Mouse (Mus musculus) cerebellum, adult 9-10 months (tissue): ENCODE results near the gene Pcdh15.
A peak's percentile ranks its signal among the peaks of the same experiment; 100 is the strongest.

Experiments used
- DNase-seq: peaks from one replicate; pipeline ENCODE4 v3.0.0; 2022

Pcdh15 gene

DNA sequence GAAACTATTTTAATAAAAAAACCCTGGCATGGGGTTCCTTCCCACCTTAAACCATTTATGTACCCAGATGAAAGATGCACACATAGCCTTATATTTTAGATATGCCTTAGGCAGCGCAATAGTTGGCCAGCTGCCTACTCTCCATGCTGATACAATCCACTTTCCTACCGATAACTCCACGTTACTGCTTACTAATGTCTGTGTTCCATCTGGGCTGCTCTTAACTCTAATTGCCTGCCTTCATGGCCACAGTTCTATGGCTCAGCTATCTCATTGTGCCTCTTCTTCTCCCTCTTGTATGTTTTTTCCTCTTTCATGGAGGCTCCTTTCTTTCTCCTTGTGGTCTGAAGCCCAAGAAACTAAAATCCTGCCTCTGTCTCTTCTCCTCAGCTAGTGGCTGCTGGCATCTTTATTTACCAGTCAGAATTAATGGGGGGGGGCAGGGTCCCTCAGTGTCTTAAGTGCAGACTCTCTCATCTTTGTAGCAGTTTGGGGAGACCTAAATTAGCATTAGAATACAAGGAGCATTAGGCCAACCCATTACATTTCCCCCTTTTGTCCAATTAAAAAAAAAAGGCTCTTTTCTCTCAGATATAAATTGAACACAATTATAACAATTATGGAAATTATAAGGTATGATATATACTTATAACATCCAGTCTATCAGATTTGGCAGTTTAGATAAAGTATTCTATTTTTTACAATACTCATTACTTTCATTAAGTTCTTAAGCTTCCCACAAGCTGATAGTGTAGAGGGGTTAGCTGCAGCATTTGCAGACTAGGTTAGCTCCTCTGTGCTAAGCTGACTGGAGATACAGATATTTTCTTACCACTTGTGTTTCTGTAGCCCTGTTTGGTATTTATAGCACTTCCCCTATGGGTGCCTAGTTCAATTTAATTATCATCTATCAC lies 1240.4 kb downstream of the Pcdh15 start:
- DNase-seq: no peak

DNA sequence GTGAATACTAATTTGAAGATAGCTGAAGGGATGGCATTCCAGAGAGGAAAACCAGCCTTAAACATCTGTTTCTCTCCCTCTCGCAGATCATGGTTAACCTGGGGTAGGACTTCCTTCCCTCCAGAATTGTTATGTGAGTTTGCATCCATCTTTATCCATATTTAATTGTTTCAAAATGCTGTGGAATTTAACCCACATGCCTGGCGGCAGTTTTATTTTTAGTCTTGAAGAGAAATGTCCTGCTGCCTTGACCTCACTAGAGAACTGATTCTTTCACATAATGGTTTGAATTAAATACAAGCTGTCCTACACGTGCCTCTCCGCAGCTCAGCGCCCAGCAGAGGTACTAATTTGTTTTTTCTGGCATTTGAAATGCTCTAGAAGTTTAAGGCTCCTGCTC lies 1260.4 kb downstream of the Pcdh15 start:
- no peak for DNase-seq

DNA sequence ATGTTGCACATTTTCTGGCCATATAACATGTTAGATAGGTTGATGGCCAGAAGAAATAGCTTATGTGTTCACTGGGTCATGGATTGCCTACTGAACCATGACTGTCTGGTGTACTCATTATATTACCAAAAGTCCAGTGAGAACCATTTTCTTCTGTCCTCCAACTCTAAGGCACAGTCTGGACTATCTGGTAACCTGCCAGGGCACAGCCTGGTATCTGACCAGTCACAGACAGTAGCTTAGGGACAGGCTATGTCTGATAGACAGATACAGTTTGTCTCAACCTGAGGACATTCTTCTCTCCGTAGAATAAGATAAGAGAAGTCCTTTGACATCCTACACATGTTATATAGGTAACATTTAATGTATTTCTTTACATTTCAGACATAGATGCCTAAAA lies 1279.6 kb downstream of the Pcdh15 start:
- no peak for DNase-seq

DNA sequence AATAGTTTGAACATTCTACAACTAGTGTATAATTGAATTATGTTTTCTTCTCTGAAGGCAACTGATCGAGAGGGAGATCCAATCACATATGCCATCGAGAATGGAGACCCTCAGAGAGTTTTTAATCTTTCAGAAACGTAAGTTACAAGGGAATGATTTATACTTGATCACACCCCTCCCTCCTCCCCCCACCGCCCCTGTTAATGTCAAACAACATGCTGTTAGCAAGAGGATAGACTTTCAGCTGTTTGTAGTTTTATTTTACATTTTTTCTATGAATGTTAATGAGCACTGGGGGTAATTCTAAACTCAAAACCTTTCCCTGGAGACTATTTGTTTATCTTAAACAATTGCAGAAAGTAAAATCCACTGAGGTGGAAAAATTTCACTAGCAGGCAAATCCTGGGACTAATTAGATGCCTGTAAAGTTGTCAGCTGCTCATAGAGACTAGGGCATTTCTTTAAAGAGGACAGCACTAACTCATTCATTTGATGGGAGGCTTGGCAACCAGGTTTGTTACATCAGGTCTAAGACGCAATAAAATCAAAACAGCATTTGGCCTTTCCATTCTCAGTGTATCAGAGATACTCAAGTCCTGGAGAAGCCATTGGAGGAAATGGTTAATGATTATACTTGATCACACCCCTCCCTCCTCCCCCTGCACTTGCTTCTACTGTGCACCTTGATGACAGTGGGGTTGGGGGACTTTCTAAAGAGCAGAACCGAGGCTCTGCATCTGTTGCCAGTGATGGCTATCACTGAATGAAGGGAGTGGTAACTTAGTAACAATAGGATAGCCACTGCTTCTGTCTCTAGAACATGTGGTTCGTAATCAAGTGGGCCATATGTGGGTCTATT lies 1280.4 kb downstream of the Pcdh15 start:
- DNase-seq: no peak

DNA sequence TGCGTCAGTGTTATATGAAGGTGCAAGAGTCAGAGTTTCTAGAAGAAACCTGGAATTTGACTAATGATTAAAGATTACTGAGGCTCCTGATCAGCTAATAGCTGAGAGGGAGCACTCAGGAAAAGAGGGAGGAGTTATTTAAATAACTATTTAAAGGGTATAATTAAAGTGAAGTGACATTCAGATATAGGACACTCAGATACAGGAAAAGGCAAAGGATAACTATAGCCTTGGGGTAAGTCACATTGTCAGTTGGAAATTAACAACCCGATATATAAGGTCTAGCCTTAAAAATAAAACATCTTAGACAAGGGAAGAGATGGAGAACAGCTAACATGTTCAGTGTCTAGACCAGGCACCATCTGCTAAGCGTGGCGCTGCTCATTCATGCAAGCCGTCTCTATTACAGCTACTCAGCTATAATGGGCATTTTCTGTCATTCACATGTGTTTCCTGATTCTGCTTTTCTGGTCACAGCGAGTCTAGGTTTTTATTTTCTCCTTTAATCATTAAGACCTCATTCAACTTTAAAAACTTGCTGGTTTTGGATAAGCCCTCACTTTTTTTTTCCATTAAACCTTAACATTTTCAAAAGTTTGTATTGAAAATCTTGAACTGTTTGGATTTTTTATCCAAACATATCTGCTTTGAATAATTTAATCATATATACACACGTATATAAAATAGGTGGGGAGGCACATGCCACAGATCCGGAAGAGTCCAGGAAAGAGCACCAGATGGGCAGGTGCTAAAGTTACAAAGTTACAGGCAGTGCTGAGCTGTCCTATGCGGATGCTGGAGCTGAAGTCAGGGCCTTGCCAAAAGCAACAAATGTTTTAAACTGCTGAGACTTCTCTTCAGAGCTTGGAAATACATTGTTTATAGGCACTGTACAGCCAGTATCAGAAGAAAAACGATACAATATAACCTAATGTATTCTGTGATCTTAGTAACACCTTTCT lies 1288.7 kb downstream of the Pcdh15 start:
- DNase-seq: no peak

DNA sequence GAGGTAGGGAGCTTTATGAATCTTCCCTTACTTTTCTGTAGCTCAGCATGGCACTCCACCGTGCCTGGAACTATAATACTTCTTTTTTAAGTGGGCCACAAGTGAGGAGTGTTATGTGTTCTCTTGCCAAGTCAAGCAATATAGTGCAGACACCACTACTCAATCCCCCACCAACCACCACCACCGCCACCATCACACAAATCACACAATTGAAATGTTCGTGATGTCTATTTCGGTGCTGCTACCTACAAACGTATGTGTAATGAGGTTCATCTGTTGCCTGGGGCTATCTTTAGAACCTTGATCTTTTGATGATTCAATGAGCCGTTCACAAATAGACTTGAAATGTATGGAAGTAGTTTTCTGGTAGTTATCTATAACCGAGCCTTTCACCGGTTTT lies 1304.0 kb downstream of the Pcdh15 start:
- no peak for DNase-seq

DNA sequence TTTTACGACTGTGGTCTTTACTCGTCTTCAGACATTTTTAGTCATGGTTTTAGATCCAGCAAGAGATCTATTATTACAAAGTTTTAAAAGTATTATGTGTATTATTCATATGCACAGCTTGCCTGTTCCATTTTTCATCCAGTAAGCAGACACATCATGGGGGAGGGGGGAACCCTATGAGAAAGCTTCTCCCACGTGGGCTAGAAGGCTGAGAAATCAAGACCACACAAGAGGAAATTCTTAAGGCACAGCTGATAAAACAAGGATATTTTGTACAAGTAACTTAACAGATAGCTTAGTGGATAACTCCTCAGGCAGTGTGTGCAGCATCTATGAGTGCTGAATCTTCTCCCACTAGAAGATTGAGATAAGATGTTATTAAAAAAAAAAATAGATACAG lies 1314.9 kb downstream of the Pcdh15 start:
- DNase-seq: no peak

DNA sequence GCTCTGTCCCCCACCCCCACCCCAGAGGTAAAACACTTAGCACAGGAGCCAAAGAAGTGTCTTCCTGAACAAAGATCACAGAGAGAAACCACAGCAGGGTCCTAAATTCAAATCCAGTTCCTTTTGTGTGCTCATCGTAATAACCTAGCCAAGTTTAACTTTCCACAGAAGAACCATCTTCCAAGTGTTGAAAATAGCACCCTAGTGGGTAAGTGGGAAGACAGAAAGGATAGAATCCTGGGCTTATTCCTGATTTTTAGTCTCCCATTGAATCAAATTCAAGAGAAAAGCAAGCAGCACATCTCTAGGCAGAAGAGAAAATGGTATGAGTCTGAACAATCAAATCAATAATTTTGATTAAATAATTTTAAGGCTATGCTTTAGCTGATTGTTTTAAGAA lies 1315.8 kb downstream of the Pcdh15 start:
- no peak for DNase-seq

DNA sequence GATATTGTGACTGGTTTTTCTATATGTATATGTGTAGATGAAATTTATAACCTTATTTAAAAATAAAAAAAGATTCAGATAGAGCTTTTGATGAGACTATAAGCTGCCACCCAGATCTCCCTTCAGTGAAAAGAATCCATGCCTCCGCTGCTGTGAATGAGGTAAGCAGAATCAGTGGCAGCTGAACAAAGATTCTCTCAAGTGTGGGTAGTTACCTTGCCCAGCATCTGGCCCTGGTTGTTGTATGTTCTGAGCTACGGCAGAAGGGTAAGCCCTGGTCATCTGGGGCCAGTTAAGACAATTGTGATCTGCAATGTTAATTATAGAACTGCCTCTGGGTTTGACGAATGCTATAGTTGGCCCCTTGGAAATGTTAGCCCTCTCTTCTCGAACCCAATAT lies 1316.2 kb downstream of the Pcdh15 start:
- no peak for DNase-seq

DNA sequence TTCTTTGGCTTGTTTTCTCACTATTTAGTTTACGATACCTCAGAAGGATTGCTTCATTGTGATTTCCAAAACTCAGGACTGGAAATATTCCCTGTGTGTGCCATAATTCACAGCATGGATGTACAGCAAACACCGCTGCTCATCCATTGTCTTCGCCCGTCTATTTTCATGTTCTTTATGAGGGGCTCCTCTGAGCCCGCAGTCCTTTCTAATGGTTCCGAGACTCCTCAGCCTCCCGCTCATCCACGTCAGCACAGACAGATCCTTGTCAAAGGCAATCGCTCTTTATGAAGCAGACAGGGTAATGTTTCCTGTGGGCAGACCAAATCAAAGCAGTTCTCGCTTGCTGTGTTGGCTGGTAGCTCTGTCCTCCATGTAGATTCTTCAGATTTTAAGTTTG lies 1316.8 kb downstream of the Pcdh15 start:
- DNase-seq: no peak

DNA sequence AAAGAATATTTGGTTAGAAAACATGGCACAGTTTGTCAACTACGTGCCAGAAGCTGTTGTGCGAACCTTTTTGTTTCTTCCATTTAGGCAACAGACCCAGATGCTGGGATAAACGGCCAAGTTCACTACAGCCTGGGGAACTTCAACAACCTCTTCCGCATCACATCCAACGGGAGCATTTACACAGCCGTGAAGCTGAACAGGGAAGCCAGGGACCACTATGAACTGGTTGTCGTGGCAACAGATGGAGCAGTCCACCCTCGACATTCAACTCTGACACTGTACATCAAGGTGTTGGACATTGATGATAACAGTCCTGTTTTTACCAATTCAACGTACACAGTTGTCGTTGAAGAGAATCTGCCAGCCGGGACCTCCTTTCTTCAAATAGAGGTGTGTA lies 1350.9 kb downstream of the Pcdh15 start:
- DNase-seq: no peak

DNA sequence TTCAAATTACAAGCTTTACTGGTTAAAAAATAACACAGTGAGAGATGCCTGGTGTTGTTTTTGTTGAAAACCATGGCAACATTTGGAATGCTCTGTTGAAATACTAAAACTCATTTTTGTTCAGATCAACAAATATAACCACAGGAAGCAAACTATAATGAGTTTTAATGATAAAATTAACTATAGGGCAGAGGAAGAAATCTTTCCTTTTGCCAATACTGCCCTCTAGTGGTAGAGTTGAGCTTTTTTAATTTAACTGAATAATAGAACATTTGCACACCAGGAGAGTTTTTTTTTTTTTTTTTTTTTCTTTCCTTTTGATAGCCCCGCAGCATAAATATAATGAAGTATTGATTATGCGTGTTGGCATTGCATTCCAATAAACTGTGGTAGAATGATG lies 1364.8 kb downstream of the Pcdh15 start:
- DNase-seq: peak; percentile 4

DNA sequence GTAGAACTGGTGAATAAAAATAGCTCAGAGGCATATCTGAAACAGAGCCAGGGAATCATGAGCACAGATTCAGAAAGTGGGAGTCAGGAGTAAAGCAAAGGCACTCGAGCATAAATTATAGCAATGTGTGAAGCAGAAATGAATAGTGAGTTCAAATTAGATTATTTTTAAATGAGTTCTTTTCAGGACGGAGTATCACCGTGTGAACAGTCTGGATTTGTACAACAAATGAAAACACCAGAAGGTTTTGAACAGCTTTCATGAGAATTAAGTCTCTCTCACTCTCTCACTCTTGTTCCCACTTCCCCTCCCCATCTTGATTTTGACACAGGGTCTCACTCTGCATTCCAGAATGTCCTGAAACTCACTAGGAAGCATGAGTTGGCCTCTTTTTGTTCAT lies 1381.6 kb downstream of the Pcdh15 start:
- no peak for DNase-seq

DNA sequence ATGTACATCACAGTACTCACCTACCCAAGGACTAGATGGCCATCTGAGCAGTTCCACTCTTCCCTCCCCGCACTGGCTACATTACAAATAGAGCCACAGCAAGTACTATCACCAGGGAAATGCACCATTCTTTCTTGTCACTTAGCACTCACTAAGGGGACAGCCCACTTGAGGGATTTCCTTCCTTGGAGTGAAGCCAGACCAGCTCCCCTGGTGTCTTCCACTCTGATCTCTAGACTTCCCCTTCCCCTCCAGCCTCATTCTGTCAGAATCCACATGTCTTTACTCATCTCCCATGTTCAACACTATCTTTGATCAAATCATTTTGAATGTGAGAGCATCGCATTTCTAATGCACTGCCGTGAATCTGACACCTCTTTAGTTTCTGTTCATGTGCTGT lies 1413.2 kb downstream of the Pcdh15 start:
- no peak for DNase-seq

DNA sequence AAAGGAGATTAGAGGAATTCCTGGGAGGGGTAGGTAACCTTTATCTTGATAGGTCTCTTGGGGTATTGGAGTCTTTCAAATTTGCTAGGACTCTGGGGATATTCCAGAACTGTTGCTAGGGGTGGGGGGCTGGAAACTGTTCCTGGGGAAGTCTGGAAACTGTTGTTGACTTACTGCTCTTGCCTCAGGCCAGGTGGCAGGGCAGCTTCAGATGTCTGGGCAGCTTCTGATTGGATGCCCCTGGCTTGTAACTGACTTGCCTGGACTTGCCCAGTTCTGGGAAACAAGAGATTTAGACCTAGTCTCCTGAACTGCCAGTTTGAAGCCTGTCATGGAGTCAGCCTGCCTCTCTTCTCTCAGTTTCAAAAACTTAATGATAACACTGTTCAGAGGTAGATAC lies 1414.6 kb downstream of the Pcdh15 start:
- DNase-seq: no peak

DNA sequence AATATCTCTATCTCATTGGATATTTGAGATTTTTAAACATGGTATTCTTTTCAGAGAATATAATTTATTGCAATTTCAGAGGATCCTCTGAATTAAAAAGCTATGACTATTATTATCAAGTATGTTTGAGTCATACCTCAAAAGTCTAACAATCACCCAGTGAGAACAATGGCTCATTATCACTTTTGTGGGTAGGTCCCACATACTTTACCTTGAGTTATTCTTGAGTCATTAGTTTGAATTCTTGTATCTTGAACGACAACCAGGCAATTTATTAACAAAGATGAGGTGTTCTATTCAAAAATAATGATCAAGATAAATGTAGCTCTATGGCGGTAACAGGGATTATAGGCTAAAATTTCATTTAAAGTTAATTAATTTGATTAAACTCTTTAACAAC lies 1439.2 kb downstream of the Pcdh15 start:
- no peak for DNase-seq

DNA sequence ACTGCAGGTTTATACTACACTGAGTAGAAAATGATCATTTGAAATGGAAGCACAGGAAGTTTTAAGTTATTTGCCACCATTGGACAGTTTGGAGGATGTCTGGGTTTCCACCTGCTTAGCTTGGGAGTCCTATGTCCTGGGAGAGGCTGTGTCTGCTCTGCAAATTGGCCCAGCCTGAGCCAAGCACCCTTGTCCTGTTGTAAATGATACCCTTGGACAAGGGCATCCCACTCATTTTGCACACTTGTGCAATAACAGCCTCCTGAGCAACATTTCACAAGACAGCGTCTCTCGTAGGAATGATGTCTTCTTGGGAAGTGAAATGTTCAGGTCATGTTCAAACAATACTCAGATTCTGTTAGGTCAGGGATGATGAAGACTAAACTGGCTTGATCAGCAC lies 1456.2 kb downstream of the Pcdh15 start:
- DNase-seq: no peak

DNA sequence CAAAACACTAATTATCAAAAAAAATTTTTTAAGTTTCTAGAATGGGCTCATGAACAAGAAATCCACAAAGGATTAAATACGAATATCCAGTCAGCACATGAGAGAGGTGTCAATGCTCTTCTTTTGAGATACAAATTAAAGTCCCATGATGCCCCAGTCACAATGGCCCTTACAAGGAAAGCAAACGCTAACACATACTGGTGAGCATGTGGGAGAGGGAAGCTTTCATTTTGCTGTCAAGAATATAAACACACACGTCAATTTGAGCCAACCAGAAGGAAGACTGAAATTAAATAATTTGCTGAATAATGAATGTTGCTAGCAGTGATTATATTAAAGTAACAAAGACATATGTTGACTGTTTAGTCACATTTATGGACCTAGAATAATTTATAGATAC lies 1470.5 kb downstream of the Pcdh15 start:
- no peak for DNase-seq

DNA sequence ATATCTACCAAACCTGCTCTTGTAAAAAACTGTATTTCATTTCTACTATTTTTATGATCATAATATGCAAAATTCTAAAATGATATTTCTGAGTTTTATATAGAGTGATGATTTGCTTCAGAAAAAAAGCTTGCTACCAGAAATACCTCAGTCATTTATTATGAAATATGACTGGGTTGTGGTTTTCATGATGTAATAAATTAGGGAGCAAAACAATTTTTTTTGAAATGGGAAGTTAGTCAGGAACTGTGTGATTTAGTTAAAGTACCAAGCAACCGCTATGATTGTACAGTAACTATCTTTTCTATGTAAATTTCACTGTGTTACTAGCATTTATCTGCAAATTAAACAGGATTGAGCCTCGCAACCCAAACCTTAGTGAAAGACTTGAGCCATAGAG lies 1480.8 kb downstream of the Pcdh15 start:
- no peak for DNase-seq

DNA sequence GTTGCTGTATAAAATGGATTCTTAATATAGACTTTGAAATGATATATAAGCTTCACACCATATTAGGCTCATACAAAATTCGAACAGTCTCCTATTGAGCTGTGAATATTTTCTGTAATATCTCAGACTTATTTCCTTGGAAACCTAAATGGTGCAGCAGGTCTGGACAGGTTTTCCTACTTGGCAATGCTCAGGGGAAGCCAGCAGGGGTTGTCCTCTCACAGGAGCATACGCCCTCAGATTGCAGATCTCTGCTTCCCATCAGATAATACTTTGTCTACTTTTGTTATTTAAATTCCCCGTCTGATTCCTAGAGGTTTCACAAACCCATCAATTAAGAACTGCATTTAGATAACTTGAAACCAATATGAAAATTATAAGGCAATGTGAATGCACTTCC lies 1492.7 kb downstream of the Pcdh15 start:
- peak; percentile 6 for DNase-seq

DNA sequence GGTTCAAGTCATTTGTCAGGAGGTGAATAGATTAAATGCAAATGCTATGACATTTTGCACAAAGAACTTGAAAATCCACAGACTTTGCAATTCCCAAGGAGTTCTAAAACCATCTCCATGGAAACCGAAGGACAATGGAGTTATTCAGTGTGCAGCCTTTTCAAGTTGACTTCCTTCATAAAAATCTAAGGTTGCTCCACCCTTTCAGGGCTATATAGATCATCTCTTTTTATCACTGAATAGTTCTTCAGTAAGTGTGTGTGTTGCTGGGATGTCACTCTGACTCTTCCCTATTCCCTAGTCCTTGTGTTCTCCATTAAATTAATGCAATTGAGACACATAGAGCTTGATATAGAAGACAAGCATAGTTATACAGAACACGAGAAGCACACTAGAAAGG lies 1508.5 kb downstream of the Pcdh15 start:
- no peak for DNase-seq

DNA sequence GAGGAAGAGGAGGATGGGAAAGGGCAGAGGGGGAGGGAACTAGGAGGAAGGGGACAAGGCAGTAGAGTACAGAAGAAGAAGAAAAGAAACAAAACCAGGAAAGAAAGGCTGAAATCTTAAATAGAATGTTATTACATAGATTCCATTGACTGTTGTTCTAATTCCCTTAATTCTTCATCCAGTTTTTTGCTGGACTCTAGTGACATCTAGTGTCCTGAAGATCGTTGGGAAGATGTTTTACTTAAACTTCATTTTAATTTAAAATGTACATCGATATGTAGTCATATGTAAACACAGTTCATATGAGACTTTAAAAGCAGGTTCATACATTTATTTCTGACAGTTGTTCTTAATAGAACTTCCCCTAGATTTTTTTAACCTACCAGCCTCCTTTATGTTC lies 1522.7 kb downstream of the Pcdh15 start:
- DNase-seq: no peak

DNA sequence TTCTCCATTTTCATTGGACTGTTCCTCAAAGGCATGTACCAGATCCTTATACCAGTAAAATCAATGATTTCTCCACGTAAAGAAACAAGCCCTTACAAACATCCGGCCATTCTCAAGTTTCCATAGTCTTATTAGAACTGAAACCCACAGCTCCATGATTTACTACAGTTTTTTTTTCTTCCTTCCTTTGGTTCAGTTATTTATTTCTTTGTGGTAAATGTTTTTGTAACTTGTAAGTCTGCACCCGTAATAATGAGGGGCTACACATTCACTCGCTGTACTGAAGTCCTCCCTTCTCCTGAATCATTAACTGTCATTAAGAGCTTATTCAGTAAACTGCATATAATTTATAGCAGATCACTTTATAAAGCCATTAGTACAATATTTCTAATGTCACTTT lies 1526.6 kb downstream of the Pcdh15 start:
- no peak for DNase-seq
